Mouse (Mus musculus): ENCODE measurements around the gene Gjb2. TPM values are rescaled to one million over a fixed set of nuclear protein-coding genes. Genes with fewer than 3 reads are reported as not detected.

The Gjb2 gene
- 0.86 and 1.3 TPM in 2 replicates for polyA plus RNA-seq (2012; rRNA removed; ENCODE audit: low replicate concordance)

DNA sequence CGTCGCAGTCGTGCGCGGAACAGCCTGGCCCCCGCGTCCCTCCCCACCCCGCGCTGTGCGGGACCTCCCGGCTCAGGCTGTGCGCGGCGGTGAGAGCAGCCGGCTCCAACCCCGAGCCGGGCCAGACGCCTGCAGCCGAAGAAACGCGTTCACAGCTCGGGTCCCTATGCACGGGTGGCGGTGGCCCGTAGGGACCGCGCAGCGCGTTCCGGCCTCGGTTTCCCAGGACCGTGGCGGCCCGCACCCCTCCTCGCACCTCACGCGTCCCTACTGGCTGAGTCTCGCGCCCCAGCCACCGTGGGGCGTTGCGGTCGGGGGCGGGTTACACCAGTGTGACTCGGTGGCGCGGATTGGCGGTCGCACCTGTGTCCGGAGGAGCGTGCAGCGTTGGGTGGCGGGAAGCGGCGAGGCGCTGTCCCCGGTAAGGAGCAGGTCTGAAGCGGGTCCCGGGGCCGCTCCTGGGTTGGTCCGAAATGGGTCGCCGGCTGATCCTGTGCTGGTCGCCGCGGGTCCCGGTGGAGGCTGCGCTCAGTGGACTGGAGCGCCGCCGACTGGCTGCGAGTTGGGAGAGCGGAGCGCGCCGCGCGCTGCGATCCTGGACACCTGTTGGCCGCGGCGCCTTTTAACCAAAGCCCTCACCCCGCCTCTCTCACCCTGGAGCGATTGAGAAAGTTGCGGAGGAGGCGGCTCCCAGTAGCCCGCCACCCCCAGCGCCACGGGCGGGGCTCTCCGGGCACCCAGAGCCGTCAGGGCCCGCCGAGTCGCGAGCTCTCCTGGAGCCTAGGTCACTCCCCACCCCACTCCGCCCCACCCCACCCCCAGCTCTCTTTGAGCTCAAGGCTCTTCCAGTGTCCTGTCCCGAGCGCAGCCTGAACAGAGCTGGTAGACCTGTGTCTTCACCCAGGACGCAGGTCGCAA lies at the start of gene Gjb2:
Gjb2 (minus strand) TSS at position 597 of the 918 bp plus-strand sequence.

DNA sequence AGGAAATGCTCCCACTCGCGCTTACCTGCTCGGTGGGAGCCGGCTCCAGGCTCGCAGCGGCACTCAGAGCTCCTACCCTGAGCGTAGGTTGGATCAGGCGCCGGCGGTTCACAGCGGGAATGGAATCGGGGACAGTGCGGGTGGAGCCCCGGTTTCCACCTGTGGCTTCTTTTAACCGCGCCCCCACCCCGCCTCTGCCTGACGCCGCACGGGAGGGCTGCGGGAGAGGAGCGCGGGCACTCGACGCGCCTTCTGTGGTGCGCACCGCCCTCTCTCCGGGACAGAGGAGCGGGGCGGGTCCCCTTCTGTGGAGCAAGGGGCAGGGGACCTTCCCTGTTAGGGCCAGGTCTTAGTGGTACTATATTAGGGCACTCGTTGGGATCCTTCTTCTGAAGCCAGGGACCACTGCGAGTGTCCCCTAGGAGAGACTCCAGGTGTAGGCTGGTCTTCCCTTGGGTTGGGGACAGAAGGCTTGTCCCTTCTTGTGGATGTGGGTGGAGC lies 28.7 kb upstream of the Gjb2 start, which contains the start of gene Gjb6:
Gjb6 (minus strand) TSS at position 451 of the 501 bp plus-strand sequence.

GRCm38 (mm10) chr14:57115823-57116544 lies 11.5 kb upstream of the Gjb2 start, which contains the start of gene Gm4491:
TSS of gene Gm4491 (minus strand) at chr14:57115883.

DNA sequence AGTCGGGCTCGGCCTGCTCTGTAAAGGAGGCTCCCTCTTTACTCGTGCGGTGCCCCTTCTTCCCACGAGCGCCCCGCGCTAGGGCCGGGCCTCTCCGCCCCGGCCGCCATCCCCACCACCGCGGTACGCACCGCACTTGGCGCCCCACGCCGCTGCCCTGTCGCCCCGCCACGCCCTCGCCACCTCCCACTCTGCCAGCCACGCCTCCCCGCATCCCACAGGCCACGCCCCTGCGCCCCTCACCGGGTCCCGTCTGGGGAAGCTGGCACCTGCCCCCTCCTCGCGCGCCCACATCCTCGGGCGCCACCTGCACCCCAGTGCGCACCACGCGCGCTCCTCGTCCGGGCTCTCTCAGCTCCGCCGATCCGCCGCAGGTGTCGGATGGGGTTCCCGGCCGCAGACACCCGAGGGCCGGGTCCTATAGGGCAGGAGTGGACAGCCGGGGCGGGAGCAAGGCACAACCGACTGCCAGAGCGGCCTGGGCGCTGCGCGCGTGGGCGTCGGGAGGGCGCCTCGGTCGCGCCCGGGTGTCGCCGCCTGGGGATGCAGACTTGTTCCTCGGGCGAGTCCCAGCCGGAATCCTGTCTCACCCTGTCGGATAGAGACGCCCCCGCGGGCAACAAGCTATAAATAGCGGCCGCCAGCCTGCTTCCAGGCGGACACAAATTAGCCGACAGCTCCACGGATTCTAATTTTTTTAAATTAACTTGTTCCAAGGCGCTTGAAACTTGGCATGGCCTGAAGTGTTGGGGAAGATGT lies 46.8 kb downstream of the Gjb2 start, which contains the start of gene Gja3:
Gja3 (minus strand) TSS at position 538 of the 759 bp plus-strand sequence.

Other genes with a start within 250 kb of the Gjb2 start
- gene Zmym2, start 218.0 kb downstream of the Gjb2 start, polyA plus RNA-seq (2012; rRNA removed; ENCODE audit: low replicate concordance): 4.6 and 11.3 TPM in 2 replicates
- 0.08 TPM in 1 of 2 replicates, not detected in the other for gene Gja3, start 46.6 kb downstream of the Gjb2 start, polyA plus RNA-seq (2012; rRNA removed; ENCODE audit: low replicate concordance)
- gene Gm4491, start 11.2 kb upstream of the Gjb2 start, polyA plus RNA-seq (2012; rRNA removed; ENCODE audit: low replicate concordance): not detected in 2 replicates
- 0.07 and 0.09 TPM in 2 replicates for gene Gjb6, start 28.9 kb upstream of the Gjb2 start, polyA plus RNA-seq (2012; rRNA removed; ENCODE audit: low replicate concordance)